Mouse (Mus musculus): ENCODE measurements around the gene Zfp280d. TPM values are rescaled to one million over a fixed set of nuclear protein-coding genes. Genes with fewer than 3 reads are reported as not detected.

The Zfp280d gene
- polyA plus RNA-seq (2012) = 2.8 and 4.4 TPM in 2 replicates

GRCm38 (mm10) chr9:72274677-72275076, at the start of gene Zfp280d:
Gene Zfp280d (plus strand): TSS chr9:72274860.

Other genes starting within 250 kb of the Zfp280d start
- 25.2 and 48.2 TPM in 2 replicates for gene Tcf12, start 163.0 kb upstream of the Zfp280d start, polyA plus RNA-seq (2012)
- gene Mns1, start 163.2 kb downstream of the Zfp280d start, polyA plus RNA-seq (2012) = 7.9 and 13.7 TPM in 2 replicates
- gene Tex9, start 217.4 kb downstream of the Zfp280d start, polyA plus RNA-seq (2012) = 6.4 and 9.0 TPM in 2 replicates